In genomic region chr11:52268104-52268835, GRCm38 (mm10) we compare ENCODE assay signal across 9 mouse cellular contexts. TPM values are rescaled to one million over a fixed set of nuclear protein-coding genes. Genes with fewer than 3 reads are reported as not detected.
DNase-seq lines count a peak whose midpoint lies in the region; ATAC-seq and TF ChIP-seq lines count a peak whose summit lies in the region.
"Had no signal": no experiment of that assay in that cellular context is flagged by ENCODE, and none has a peak within 500 bp of the region (broad histone marks: within the 10 kb centered on the region; RNA-seq: fewer than 3 reads in every experiment).

No protein-coding gene starts in this region.

- no peak overlapping the region for H3K4me3 ChIP-seq in heart, embryonic 14.5 days (ENCODE audit: control insufficient read depth in 1 of 2, insufficient read depth in 1 of 2, low read depth in 1 of 2, low read length in 2 of 2)
- no peak overlapping the region for H3K4me3 ChIP-seq in myocyte
- H3K4me3 ChIP-seq in forebrain, postnatal 0 days (ENCODE audit: low read depth, low read length) = no peak overlapping the region

- peaks cover 39 to 50% of the 10 kb centered on the region in 2 experiments for H3K4me1 ChIP-seq in heart, embryonic 14.5 days (ENCODE audit: control insufficient read depth in 2 of 2, insufficient read depth in 2 of 2, low read length in 2 of 2)
- H3K4me1 ChIP-seq in forebrain, postnatal 0 days (ENCODE audit: insufficient read depth) = no peaks in the 10 kb centered on the region

- no peak overlapping the region for H3K4me2 ChIP-seq in heart, embryonic 14.5 days (ENCODE audit: low read length)
- H3K4me2 ChIP-seq in myocyte (ENCODE audit: low read depth) = no peak overlapping the region
- no peak overlapping the region for H3K4me2 ChIP-seq in forebrain, postnatal 0 days (ENCODE audit: low read depth)

- no peaks in the 10 kb centered on the region for H3K9me3 ChIP-seq in heart, embryonic 14.5 days (ENCODE audit: control insufficient read depth, low read length)
- no peaks in the 10 kb centered on the region for H3K9me3 ChIP-seq in forebrain, postnatal 0 days (ENCODE audit: low read length)

- 0 out of 4 replicates have a peak overlapping the region, but pooled peaks of 1 of the 2 experiments have one; percentile 2 for H3K27ac ChIP-seq in heart, embryonic 14.5 days (replicated peaks in 1 of 2; ENCODE audit: control insufficient read depth in 1 of 2, insufficient read depth in 1 of 2, low read depth in 2 of 2, low read length in 2 of 2)
- no peak overlapping the region for H3K27ac ChIP-seq in forebrain, postnatal 0 days (ENCODE audit: low read depth, low read length)

- peak overlapping the region; percentile 30; the same call in 1 of the 2 replicates for H3K9ac ChIP-seq in heart, embryonic 14.5 days (ENCODE audit: low read length)
- H3K9ac ChIP-seq in forebrain, postnatal 0 days = no peak overlapping the region

- no peak for TF ChIP-seq CTCF in forebrain, postnatal 0 days (IDR thresholded peaks at IDR 0.05; ENCODE audit: low read depth)

- H3ac ChIP-seq in myocyte (ENCODE audit: control insufficient read depth, insufficient read length) = no peak overlapping the region

- DNase-seq in heart, adult 9 months (ENCODE audit: low spot score in 2 of 2) = no peak
- peak; percentile 69 to 74 for DNase-seq in CD8-positive naive resting alpha-beta T cell, adult 2 months (ENCODE audit: low read depth in 2 of 2, low spot score in 2 of 2)
- DNase-seq in cerebellum, postnatal 4 days (ENCODE audit: low spot score in 2 of 2) = no peak
- no peak for DNase-seq in forebrain, postnatal 0 days
- no peak for DNase-seq in layer of hippocampus, postnatal 14 days (ENCODE audit: low spot score in 2 of 2)

- peak; percentile 23; the same call in 1 of the 2 replicates for ATAC-seq in heart, embryonic 14.5 days (ENCODE audit: insufficient number of reproducible peaks, insufficient read depth, low FRiP score, low read depth)
- ATAC-seq in inflammation-experienced regulatory T-cells, adult 6 months = peak; percentile 59
- no peak for ATAC-seq in forebrain, postnatal 0 days

- peaks cover 3% of the 10 kb centered on the region for H3K79me2 ChIP-seq in myocyte (ENCODE audit: control insufficient read depth, insufficient read depth)

- no peaks in the 10 kb centered on the region for H3K36me3 ChIP-seq in heart, embryonic 14.5 days (ENCODE audit: control insufficient read depth, insufficient read depth, low read length)
- no peaks in the 10 kb centered on the region for H3K36me3 ChIP-seq in myocyte (ENCODE audit: control insufficient read depth, insufficient read depth)
- no peaks in the 10 kb centered on the region for H3K36me3 ChIP-seq in forebrain, postnatal 0 days (ENCODE audit: insufficient read depth)

- TF ChIP-seq POLR2A in myocyte (IDR thresholded peaks at IDR 0.05; ENCODE audit: insufficient read length, low read depth) = no peak

- 48% methylated on average over 7 of the region's 7 CpGs for WGBS in heart, embryonic 14.5 days
- 68% methylated on average over 7 of the region's 7 CpGs for WGBS in forebrain, postnatal 0 days

- H3K27me3 ChIP-seq in heart, embryonic 14.5 days (ENCODE audit: control insufficient read depth, insufficient read depth, low read length) = no peaks in the 10 kb centered on the region
- no peaks in the 10 kb centered on the region for H3K27me3 ChIP-seq in myocyte (ENCODE audit: control insufficient read depth, insufficient read depth, insufficient read length)
- H3K27me3 ChIP-seq in forebrain, postnatal 0 days (ENCODE audit: insufficient read depth, low read length) = no peaks in the 10 kb centered on the region

TF ChIP-seq in myocyte, 11 proteins besides CTCF, POLR2A, EP300 and RAD21:
- TF ChIP-seq USF1 (IDR thresholded peaks at IDR 0.05; ENCODE audit: low read depth) (no peak), MYOG (IDR thresholded peaks at IDR 0.05; ENCODE audit: control insufficient read depth in 1 of 3, insufficient read depth in 1 of 3, insufficient read length in 2 of 3, low read depth in 2 of 3) (peak in 1 of 3 experiments; percentile 66), TCF12 (IDR thresholded peaks at IDR 0.05; ENCODE audit: insufficient read depth, poor library complexity, severe bottlenecking) (no peak), MYOD1 (IDR thresholded peaks at IDR 0.05; ENCODE audit: control insufficient read depth in 1 of 3, insufficient read length in 2 of 3, low read depth in 2 of 3) (peak in 2 of 3 experiments; percentile 36 to 68), TCF3 (IDR thresholded peaks at IDR 0.05; ENCODE audit: insufficient read length, low read depth) (no peak)

RNA-seq across cellular contexts. Expression of gene Tcf7, which starts 14.5 kb away (rescaled TPM):
- 2.2 and 2.5 TPM in 2 replicates for polyA plus RNA-seq in heart, embryonic 14.5 days (2014; fragmentation: Nextera tagmentation; extraction: Ambion mirVana)
- polyA plus RNA-seq in inflammation-experienced regulatory T-cells, adult 6 months (2017; shearing (Covaris generic)) = 100 to 1,000 TPM; 144 to 447 (median 399) TPM
- 17.3 TPM for polyA plus RNA-seq in myocyte (2012; fragmentation: generic; extraction: Trizol)
- total RNA-seq in forebrain, postnatal 0 days (2014; rRNA removed) = 1.6 and 2.3 TPM in 2 replicates
- 4.4 and 4.6 TPM in 2 replicates for polyA plus RNA-seq in forebrain, postnatal 0 days (2015; fragmentation: Nextera tagmentation; extraction: Ambion mirVana)
- total RNA-seq in layer of hippocampus, postnatal 14 days (2021) = 1 to 10 TPM; 6.0 to 6.3 TPM

RNA-seq across cellular contexts. Expression of gene Skp1a, which starts 36.5 kb away (rescaled TPM):
- 468 and 534 TPM in 2 replicates for polyA plus RNA-seq in heart, embryonic 14.5 days (2014; fragmentation: Nextera tagmentation; extraction: Ambion mirVana)
- 100 to 1,000 TPM; 274 to 332 (median 300) TPM for polyA plus RNA-seq in inflammation-experienced regulatory T-cells, adult 6 months (2017; shearing (Covaris generic))
- polyA plus RNA-seq in myocyte (2012; fragmentation: generic; extraction: Trizol) = 168 TPM
- 767 and 889 TPM in 2 replicates for total RNA-seq in forebrain, postnatal 0 days (2014; rRNA removed)
- polyA plus RNA-seq in forebrain, postnatal 0 days (2015; fragmentation: Nextera tagmentation; extraction: Ambion mirVana) = 1,355 and 1,490 TPM in 2 replicates
- 100 to 1,000 TPM; 467 to 471 TPM for total RNA-seq in layer of hippocampus, postnatal 14 days (2021)

RNA-seq across cellular contexts. Expression of gene Olfr1371, which starts 54.5 kb away (rescaled TPM):
- polyA plus RNA-seq in heart, embryonic 14.5 days (2014; fragmentation: Nextera tagmentation; extraction: Ambion mirVana) = not detected in 2 replicates
- not detected for polyA plus RNA-seq in inflammation-experienced regulatory T-cells, adult 6 months (2017; shearing (Covaris generic))
- polyA plus RNA-seq in myocyte (2012; fragmentation: generic; extraction: Trizol) = not detected
- total RNA-seq in forebrain, postnatal 0 days (2014; rRNA removed) = not detected in 2 replicates
- polyA plus RNA-seq in forebrain, postnatal 0 days (2015; fragmentation: Nextera tagmentation; extraction: Ambion mirVana) = not detected in 2 replicates
- not detected for total RNA-seq in layer of hippocampus, postnatal 14 days (2021)
- total RNA-seq: left cerebral cortex, postnatal 25 days had no signal

Comparison
In these comparisons a context has a peak if more than half of its experiments do, and no peak if none do; other contexts are left out.
1. DNase-seq: peak in CD8-positive naive resting alpha-beta T cell, adult 2 months (2 of 2); none in heart, adult 9 months (0 of 2), cerebellum, postnatal 4 days (0 of 2), forebrain, postnatal 0 days (single experiment) and layer of hippocampus, postnatal 14 days (0 of 2).